Mouse (Mus musculus): Measurements from ENCODE around the gene Chadl. TPM values are rescaled to one million over a fixed set of nuclear protein-coding genes. Genes with fewer than 3 reads are reported as not detected.

The Chadl gene
- polyA plus RNA-seq, 1 experiment from 2014 or later = 1.5 TPM

GRCm38 (mm10) chr15:81649516-81650455 lies 47.3 kb downstream of the Chadl start:
- no peaks in the 10 kb centered on the region for H3K27me3 ChIP-seq (replicated peaks; ENCODE audit: low read depth, poor library complexity, severe bottlenecking)
- no peaks in the 10 kb centered on the region for H3K9me3 ChIP-seq
- no peak overlapping the region for H3K27ac ChIP-seq (replicated peaks)
- no peak for DNase-seq (ENCODE audit: low spot score)
- H3K4me1 ChIP-seq = no peaks in the 10 kb centered on the region
- peaks cover 78% of the 10 kb centered on the region for H3K36me3 ChIP-seq (replicated peaks)
- WGBS = 91% methylated on average over 8 of the region's 8 CpGs
- H3K4me3 ChIP-seq = no peak overlapping the region

Other genes with a start within 250 kb of the Chadl start
- gene Rbx1, start 231.0 kb downstream of the Chadl start, polyA plus RNA-seq (2016; fragmentation: Nextera tagmentation; extraction: Ambion mirVana) = 622 and 633 TPM in 2 replicates
- gene Ep300, start 111.9 kb downstream of the Chadl start, polyA plus RNA-seq (2016; fragmentation: Nextera tagmentation; extraction: Ambion mirVana) = 20.5 and 20.6 TPM in 2 replicates
- 35.3 and 45.0 TPM in 2 replicates for gene L3mbtl2, start 33.4 kb downstream of the Chadl start, polyA plus RNA-seq (2016; fragmentation: Nextera tagmentation; extraction: Ambion mirVana)
- gene Zc3h7b, start 47.8 kb upstream of the Chadl start, polyA plus RNA-seq (2016; fragmentation: Nextera tagmentation; extraction: Ambion mirVana) = 50.3 and 52.0 TPM in 2 replicates
- gene Rangap1, start 48.2 kb upstream of the Chadl start, polyA plus RNA-seq (2016; fragmentation: Nextera tagmentation; extraction: Ambion mirVana) = 161 and 173 TPM in 2 replicates
- 15.9 and 16.0 TPM in 2 replicates for gene Tef, start 105.1 kb upstream of the Chadl start, polyA plus RNA-seq (2016; fragmentation: Nextera tagmentation; extraction: Ambion mirVana)
- gene Tob2, start 161.5 kb upstream of the Chadl start, polyA plus RNA-seq (2016; fragmentation: Nextera tagmentation; extraction: Ambion mirVana) = 20.1 and 20.3 TPM in 2 replicates
- 260 and 267 TPM in 2 replicates for gene Phf5a, start 174.6 kb upstream of the Chadl start, polyA plus RNA-seq (2016; fragmentation: Nextera tagmentation; extraction: Ambion mirVana)
- 153 TPM in 2 replicates for gene Aco2, start 175.0 kb upstream of the Chadl start, polyA plus RNA-seq (2016; fragmentation: Nextera tagmentation; extraction: Ambion mirVana)
- gene Polr3h, start 229.0 kb upstream of the Chadl start, polyA plus RNA-seq (2016; fragmentation: Nextera tagmentation; extraction: Ambion mirVana) = 74.3 and 84.5 TPM in 2 replicates
- gene Csdc2, start 239.5 kb upstream of the Chadl start, polyA plus RNA-seq (2016; fragmentation: Nextera tagmentation; extraction: Ambion mirVana) = 8.1 and 8.5 TPM in 2 replicates